Mouse (Mus musculus) heart, adult 2 months (tissue): ENCODE measurements around the gene Slc25a39.

Experiments
- CTCF ChIP-seq: fragments of 200-600 bp; IDR thresholded peaks from 2 replicates; pipeline ENCODE4 v1.8.1; 2022; ENCODE audit warnings: antibody characterized with exemption, mild to moderate bottlenecking, moderate library complexity
- POLR2A ChIP-seq: fragments of 200-500 bp; IDR thresholded peaks from 2 replicates; pipeline ENCODE4 v1.6.1; 2011; ENCODE audit warnings: mild to moderate bottlenecking, low read depth, low read length, control low read depth; ENCODE audit not compliant: insufficient read depth

DNA sequence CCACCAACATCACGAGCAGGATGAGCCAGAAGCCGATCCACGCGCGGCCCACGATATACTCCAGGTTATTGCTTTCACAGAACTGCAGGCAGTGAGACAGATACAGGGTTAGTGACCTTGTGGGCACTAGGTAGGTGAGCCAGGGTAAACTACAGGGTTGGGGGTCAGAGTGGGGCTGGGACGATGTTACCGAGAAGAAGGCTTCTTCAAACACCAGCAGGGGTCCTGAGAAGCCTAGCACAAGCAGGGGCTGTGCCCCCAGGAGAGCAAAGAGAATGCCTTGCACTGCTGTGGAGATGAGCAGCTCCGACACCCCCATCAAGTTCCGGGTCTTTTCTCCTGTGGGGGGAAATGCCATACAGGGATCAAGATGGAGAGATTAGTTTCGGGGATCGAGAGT is 51.6 kb downstream of the Slc25a39 start:
- TF ChIP-seq CTCF (no peak), POLR2A (no peak)
